Mouse (Mus musculus): ENCODE data around the gene Crybg3.

Crybg3 gene

DNA sequence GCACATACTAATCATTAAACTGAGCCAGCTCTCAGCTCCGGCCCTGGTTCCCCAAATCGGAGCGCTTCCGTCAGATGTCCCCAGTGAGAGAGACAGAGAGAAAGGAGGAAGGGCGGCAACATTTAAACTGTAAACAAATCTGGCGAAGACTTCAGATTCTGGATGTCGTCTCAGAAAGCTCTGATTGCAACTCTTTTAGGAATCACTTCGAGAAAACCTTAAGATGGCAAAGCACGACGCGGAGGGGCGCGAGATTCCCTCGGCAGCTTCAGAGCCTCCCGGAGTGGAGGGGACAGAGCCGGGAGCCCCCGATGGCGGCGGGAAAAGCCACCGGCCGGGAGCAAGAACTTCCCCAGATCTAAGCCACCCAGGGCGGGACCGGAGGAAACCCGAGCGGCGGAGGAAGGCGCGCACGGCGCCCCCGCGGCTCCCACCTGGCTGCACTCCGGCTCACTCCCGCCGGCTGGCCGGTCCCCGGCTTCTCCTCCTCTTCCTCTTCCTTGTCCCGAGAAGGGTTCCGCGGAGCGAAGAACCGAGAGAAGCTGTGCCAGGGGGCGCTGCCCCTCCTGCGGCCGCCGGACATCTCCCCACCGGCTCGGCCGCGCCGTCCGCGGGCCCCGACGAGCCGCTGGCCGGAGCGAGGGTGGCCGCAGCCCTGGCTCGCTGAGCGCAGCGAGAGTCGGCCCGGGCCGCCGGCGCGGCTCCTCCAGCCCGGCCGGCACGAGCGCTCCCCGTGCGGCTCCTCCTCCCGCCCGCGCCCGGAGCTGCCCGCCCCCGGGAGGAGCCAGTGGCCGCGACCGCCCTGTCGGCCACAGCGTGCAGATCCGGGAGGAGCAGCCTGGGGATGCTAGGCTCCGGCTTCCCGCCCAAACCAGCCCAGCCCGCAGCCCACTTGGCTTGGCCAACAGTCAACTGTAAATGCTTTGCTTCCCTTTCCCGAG is at the start of gene Crybg3:
Gene Crybg3, minus strand, starts transcription at position 669 of the 941 bp plus-strand sequence.
- DNase-seq (ENCODE audit: low spot score) = peak; percentile 73

GRCm38 (mm10) chr16:59643766-59644165 is 43.0 kb upstream of the Crybg3 start:
- no peak for DNase-seq (ENCODE audit: low spot score)

- no peak for DNase-seq (ENCODE audit: low spot score)
Observed at GRCm38 (mm10) chr16:59639985-59640384, 39.2 kb upstream of the Crybg3 start.

DNA sequence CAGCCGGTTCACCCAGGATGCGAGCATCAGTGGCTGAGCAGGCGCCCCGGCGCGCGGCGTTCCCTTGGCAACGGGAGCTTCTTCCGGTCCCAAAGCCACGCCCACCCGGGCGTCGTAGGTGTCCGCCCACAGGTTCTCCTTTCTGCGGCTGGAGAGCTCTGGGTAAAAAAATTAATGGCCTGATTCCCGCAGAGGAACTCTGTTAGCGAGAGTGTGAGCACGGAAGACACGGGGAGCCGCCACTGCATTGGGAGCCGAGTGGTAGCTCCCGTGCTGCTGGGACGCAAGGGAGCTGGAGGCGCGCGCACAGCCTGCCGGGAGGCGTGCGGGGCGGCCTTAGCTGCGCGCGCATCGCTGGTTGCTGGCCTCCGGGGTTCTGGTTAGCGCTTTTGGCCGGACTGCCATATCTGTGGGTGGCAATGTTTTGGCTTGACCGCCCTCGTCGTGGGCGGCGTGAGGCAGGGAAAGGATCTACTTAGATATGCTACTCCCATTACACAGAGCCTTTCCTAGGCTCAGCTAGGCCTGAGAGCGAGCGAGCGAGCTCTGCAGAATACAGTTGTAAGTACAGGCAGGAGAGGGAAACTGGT is 38.4 kb upstream of the Crybg3 start, which contains the start of gene Arl6:
Gene Arl6, minus strand, starts transcription at position 290 of the 590 bp plus-strand sequence.
- DNase-seq (ENCODE audit: low spot score) = peak; percentile 93

- no peak for DNase-seq (ENCODE audit: low spot score)
Observed at GRCm38 (mm10) chr16:59634598-59634997, 33.8 kb upstream of the Crybg3 start.

GRCm38 (mm10) chr16:59621554-59621953 is 20.8 kb upstream of the Crybg3 start:
- DNase-seq (ENCODE audit: low spot score) = no peak

GRCm38 (mm10) chr16:59617167-59617566 is 16.4 kb upstream of the Crybg3 start:
- DNase-seq (ENCODE audit: low spot score) = no peak

- DNase-seq (ENCODE audit: low spot score) = no peak
Observed at GRCm38 (mm10) chr16:59615675-59616074, 14.9 kb upstream of the Crybg3 start.

GRCm38 (mm10) chr16:59610750-59611149 is 10.0 kb upstream of the Crybg3 start:
- DNase-seq (ENCODE audit: low spot score) = no peak

GRCm38 (mm10) chr16:59604078-59604781 is 3.5 kb upstream of the Crybg3 start:
- DNase-seq (ENCODE audit: low spot score) = no peak

DNA sequence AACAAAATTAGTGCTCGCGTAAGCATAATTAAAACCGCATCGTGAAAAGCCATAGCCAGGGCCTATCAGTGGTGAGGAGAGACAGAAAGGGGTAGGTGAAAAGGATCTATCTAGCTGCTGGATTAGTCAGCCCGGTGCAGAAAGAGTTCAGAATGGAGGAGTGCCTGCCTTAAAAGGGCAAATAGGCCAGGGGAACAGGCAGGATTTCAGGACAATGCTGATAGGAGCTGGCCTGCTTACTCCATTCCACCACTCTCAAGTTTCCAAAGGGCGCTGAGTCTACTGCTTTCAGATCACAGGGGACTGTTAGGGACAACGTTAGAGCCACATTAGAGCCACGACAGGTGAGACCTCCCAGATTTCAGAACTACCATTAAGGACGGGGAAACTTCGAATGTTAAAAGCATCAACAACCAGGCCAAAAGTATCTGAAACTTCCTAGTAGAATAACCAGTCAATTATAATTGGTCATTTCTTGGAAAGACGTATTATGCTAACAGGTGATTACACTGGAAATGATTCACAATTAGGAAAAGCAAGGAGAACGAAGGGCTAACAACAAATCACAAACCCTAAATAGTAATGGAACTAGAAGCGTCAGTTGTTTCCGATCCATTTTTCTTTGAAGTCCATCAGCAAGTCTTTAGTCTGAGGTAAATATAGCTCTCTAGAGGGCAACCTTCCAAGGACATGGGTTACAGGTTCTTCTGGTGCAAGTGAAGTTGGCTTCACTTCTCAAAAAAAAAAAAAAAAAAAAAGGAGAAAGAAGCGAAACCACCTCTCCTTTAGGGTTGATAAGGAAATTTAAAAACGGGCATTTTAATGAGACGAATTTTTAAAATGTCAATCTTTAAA is 1.1 kb downstream of the Crybg3 start:
- DNase-seq (ENCODE audit: low spot score) = no peak

DNA sequence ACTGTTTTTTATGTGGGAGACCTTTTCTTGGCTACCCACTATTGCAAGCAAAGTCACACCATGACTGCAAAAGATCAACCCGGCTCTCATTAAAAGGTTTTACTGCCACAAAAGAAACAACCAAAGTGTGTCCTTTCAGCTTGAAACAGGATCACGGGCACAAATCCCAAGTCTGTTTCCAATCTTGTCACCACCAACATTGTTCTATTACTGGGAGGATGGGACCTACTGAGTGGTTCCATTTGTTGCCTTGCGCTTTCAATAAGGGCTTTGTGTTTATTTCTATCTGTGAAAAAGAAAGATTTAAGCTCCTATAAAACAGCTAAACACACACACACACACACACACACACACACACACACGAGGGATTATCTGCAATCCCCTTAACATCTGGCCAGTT is 1.8 kb downstream of the Crybg3 start:
- DNase-seq (ENCODE audit: low spot score) = no peak

- no peak for DNase-seq (ENCODE audit: low spot score)
Observed at GRCm38 (mm10) chr16:59597256-59597655, 3.5 kb downstream of the Crybg3 start.

GRCm38 (mm10) chr16:59594714-59595113 is 6.1 kb downstream of the Crybg3 start:
- no peak for DNase-seq (ENCODE audit: low spot score)

DNA sequence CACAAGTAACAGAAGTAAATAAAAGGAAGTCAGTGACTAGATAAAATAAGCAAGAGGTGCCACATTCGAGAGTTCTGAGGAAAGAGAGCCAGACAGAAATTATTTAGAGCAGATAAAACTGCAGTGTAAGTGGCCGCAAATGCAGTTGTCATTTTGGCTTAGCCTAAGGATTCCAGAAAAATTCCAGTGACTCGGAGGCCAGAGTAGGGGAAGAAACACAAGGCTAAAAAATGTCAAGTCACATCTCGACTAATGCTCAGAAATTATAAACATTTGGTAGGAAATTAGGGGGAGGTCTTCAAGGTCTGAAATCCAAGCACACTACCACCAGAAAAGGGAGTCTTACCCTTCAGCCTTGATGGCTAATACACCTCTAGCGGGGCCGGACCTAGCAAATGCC is 10.0 kb downstream of the Crybg3 start:
- DNase-seq (ENCODE audit: low spot score) = no peak

DNA sequence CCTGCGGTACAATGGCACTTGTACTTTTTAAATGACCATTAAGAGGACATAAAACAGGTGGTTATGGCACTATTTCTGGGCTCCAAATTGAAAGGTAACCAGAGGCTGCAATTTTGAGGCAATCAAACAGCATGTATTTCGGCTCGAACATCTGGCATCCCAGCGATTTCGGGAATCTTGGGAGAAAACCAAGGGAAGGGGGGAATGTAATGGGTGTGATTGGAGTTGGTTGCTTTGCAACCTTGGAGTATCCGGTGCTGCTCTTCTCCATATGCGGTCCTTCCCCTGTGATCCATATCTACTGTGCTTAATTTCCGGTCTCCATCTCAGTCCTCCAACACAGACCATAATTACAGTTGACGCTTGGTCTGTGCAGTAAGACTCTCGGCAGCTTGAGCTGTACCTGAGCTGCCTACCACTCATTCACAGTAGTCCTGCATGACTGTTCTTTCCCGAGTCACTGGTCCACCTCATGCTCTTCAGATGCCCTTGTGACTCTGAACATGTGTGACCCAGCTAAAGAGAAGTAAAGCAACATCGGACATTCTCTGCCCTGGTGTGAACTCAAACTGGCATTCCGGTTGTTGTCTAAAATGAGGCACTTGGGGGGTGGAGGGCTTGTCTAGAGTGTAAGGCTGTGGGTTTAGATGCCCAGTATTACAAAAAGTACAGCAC is 12.3 kb downstream of the Crybg3 start:
- no peak for DNase-seq (ENCODE audit: low spot score)

DNA sequence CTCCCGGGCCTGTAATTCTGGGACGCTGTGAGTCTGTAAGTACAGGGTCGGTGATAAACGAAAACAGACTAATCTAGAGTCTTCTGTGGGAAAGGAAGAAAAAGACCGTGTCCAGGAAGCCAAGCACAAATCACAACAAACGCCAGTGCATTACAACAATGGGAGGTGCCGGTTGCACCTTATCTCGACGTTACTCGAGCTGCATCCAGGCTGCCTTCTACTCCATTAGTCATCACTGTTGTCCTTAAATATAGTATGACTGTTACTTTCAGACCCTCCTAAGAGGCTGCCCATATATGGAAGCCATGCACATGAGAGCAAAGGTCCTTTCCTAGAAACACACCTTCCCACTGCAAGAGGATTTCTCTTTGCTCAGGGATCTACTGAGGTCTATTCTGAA is 13.0 kb downstream of the Crybg3 start:
- DNase-seq (ENCODE audit: low spot score) = no peak

- no peak for DNase-seq (ENCODE audit: low spot score)
Observed at GRCm38 (mm10) chr16:59586911-59587310, 13.9 kb downstream of the Crybg3 start.

DNA sequence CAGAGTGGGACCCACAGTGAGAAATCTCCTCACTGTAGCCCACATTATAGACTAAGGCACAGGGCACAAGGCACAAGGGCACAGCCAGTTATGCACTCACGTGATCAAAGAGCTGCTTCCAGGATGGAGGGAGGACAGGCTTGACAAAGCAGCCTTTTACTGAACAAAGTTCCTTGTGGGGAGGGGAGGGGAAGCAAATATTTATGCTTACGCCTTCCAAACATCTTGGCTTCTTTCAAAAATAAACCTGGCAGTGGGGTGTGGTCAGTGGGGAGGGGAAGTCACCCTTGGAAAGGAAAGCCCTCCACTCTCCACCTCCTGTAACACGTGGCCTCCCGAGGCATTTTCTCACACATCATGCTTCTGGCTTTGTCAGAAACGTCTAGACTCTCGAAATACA is 14.5 kb downstream of the Crybg3 start:
- DNase-seq (ENCODE audit: low spot score) = no peak

DNA sequence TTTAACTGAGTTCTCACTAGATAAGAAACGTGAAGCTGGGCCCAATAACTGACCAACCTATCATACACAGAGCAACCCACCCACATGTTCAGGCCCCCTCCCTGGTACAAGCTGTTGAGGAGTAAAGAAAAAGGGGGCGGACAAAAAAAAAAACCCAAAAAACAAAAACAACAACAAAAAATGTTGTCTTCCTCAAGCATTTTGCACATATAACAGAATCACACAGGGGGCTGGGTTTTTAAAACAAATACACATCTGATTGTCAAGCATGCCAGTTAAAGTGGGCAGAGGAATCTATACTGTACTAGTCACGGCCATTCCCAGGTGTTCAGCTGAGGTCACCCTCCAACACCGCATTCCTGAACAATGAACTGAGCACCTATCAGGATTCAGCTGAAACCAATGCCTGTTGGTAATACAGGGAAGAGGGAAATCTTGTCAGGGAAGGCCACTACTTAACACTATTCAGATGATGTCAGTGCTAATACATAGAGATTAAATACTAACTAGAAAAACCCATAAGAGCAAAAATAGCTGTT is 15.0 kb downstream of the Crybg3 start:
- DNase-seq (ENCODE audit: low spot score) = no peak

- no peak for DNase-seq (ENCODE audit: low spot score)
Observed at GRCm38 (mm10) chr16:59583515-59583914, 17.3 kb downstream of the Crybg3 start.
